Mouse (Mus musculus) kidney, postnatal 36 days (tissue): ENCODE results near the gene Tbx10.
"Not testable (repeated sequence)": the region's sequence is repeated elsewhere in the genome, so short reads cannot be mapped to it uniquely, and the experiment has no call there.

ENCODE experiments used
- DNase-seq, 2 experiments: peaks; one replicate each; pipeline ENCODE4 v3.0.0; 2021 to 2022; ENCODE audit warnings: mixed read lengths in 2 of 2

Gene Tbx10

DNA sequence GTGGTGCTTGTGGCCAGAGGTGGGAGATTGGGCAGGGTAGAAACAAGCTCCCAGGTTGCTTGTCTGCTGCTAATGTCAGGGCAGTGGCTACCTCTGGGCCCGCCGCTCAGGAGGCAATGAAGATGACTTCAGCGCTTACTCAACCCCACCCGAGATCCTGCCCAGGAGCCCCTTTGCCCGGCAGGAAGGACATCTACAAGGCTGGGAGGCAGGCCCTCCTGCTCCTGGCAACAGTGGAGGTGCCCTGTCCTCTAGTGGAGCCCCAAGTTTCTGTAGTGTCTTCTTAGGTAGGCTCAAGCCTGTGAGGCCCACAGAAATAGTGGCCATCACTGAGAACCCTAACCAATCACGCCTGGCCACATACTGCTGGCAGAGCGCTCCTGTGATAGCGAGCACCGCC, 12.5 kb downstream of the Tbx10 start:
- no peak for DNase-seq

DNA sequence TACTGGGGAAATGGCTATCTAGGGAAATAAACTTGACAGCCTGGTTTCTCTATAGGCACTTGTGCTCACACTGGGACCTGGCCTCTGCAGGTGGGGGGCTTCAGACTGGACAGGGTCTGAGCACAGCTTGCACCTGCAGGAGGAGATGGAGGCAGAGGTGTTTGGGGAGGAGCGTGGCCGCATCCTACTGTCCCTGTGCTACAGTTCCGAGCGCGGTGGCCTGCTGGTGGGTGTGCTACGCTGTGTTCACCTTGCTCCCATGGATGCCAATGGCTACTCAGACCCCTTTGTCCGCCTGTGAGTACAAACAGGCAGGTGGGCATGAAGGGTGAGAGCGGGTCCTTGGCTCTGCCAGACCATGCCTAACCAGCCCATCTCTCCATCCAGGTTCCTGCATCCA, 13.4 kb downstream of the Tbx10 start:
- DNase-seq = no peak

DNA sequence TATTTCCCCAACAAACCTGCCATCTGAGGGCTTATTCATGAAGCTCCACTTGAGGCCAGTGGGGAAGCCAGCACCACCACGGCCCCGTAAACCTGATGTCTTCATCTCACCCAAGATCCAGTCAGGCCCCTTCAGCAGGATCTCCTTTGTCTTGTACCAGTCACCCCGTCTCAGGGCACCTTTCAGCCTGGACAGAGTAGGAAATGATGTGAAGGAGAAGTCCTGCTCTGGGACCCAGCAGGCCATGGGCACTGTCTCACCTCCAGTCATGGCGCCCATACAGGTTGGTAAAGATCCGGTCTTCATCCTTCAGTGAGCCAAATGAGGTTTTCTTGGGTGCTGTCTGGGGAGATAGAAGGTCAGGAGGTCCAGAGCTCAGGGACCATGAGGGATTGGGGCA, 18.5 kb downstream of the Tbx10 start:
- DNase-seq = no peak

DNA sequence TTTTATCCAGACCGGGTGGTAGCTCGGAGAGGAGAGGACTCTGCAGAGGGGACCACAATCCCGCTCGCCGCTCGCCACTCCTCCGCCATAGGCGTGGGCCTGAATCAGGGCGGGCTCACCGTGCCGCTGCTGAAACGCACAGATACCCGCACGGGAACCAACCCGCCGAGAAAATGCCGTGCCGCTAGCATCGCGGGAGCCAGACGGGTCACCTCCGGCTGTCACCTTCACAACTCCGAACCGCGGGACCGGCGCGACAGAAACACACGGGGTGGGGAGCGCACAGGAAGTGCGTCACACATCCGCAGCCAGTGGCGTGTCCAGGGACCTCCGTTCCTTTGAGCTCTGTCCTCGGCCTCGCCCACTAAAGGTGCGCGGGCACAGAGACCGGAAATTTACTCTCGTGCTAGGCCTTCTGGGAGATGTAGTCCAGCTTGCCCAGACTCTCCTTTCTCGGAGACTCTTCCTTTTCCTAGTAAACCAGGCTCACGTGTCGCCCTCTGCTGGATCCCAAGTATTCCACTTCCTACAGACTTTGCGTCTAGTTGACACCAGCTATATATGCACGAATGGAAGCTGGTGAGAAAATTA, 20.0 kb downstream of the Tbx10 start, which contains the start of gene Ndufv1:
TSS of gene Ndufv1 (minus strand) at position 375 of the 591 bp plus-strand sequence.
- peak; percentile 99 for DNase-seq

DNA sequence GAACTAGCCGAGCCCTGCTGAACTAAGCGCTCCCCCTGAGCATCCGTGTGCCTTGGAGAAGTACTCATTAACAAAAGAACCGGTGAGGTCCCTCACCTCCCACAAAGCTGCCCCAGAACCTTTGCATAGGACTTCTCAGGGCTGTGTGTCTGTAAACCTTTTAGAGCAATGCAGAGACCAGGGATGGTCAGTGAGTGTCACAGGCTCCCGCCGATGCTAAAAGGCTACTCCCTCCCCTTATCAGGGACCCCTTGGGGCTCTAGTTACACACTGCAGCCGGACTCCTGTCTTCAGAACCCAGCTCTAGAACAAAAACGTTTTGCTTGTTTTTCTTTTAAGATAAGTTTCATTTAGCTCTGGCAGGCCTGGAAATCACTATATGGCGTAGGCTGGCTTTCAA, 20.5 kb downstream of the Tbx10 start:
- DNase-seq = no peak

DNA sequence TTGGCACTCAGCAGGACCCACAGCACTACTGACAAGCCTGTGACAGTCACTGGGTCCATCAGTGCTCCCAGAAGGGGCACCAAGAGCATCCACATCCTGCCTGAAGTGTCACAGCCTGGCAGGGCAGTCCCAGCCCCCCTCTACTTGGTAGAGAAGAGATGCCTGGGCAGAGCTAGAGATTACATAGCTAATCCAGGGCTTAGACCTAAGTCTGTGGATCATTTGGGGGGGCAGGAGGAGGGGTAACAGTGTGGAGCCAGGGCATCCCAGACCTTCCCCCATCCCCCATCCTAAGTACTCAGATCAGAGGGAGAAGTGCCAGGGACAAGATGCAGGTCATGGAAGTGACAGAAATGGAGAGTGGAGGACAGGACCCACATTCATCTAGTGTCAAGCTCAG, 22.2 kb downstream of the Tbx10 start:
- DNase-seq = no peak

DNA sequence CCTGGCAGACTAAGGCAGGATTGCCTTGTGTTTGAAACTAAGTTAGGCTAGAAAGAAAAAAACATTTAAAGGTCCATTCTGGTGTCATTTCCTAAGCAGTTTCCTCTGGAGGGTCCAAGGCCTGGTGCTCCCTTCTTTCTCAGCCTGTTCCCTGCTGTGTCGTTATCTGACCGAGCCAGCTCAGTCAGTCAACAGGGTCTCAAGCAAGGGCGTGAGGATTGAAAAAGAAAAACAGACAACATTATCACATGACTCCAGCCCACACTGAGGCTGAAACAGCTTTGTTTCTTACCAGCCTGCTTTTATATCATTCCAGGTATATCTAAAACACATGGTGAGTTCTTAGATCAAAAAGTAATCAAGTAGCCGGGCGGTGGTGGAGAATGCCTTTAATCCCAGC, 23.1 kb downstream of the Tbx10 start:
- DNase-seq = no peak

DNA sequence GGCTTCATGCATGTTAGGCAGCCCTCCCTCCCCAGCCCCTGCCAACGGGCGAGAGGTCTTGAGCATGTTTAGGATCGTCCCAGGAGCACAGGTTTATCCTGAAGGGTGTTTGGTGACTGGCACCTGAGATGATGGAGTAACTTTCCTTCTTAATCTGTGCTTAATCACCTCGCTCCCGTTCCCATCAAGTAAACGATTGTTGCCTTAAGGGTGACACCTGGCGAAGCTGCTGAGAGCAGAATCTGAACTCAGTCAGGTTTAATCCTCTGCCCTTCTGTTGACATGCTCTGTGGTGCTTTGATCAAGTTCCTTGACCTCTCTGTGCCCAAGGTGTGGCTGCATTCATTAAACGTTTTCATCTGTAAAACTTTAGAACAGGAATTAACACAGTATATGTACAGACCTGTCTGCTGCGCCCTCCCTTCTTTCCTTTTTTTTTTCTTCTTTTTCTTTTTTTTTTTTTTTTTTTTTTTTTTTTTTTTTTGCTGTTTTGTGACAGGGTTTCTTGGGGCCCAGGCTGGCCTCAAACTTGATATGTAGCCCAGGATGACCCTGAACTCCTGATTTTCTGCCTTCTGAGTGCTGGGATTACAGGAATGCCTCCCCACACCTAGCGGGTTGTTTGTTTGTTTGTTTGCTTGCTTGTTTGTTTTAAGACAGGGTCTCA, 25.5 kb downstream of the Tbx10 start:
- DNase-seq = no peak

DNA sequence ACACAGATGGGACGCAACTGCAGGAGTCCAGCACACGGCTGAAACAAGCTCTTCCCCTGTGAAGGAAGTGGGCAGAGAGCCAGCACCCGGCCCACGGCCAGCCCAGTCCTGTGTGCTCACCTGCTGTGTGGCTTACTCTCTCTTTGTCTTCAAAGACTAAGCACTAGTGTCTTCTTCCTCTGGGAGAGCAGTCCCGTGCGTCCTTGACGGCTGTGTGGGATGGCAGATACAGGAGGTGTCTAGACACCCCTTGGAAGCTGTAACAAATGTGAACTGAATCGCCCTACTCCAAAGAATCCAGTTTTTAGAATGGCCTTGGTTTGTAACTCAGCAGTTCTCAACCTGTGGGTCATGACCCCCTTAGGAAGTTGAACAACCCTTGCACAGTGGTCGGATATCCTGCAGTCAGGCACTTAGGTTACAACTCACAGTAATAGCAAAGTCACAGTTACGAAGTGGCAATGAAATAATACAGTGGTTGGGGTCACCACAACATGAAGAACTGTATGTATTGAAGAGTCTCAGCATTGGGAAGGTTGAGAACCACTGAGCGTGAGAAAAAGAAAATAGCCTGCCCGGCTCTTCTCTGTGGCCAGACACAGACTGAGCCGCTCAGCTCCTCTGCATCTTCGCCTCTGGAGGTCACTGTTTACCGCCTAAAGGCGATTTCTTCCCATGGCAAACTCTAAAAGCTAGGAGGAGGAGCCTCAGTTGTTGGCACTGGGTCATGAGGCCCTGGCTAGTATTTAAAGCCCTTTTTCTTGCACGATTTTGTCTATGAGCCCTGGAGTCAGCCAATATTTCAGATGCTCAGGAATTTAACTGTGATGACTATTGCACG, 26.4 kb downstream of the Tbx10 start:
- peak; percentile 90 to 91 for DNase-seq

DNA sequence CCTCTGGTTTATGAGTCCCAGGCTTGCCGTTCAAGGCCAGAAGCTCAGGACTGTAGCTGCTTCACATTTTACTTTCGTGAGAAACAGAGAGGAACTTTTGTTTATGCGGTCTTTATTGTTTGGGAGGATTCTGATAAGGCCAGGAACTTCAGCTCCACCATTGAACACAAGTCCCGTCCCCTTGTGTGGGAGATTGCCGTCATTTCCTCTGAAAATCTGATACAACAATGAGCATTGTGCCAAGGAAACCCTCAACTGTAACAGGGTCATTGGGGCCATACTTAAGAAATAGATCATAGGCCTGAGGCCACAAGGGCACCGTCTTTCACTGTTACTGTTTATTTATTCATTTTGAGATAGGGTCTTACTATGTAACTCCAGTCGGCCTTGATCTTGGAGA, 30.6 kb downstream of the Tbx10 start:
- DNase-seq = no peak

DNA sequence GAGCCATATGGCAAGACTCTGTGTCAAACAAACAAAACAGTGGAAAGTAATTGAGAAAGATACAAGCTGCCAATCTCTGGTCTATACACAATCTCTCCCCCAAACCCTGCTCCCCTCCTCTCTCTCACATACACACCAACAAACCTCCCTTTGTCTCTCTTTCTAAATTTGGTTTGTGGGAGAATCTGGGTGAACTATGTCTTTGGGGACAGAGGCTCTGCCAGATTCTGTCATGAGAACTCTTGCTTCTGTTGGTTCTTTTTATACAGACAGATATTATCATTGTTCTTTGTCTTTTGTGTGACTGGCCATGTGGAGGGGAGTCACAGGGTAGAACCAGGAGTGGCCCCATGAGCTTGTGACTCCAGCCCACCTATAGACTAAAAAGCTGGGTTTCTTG, 35.0 kb downstream of the Tbx10 start:
- no peak for DNase-seq

DNA sequence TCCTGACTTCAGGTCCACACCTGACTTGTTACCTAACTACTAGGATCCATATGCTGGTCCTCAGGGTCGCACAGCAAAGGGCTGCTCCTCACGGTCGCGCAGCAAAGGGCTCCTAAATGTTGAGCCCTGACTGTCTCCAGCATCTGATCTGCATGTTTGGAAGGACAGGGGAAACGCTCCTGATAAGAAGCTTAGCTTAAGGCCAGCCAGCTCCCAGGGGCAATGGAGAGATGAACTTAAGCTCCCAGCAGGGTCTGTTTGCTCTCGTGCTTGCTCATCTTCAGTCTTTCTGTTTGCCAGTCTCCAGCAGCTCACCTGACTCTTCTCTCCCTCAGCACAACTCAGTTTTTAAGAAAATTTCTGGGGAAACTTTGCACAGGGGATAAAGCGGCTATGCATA, 40.1 kb downstream of the Tbx10 start:
- no peak for DNase-seq

DNA sequence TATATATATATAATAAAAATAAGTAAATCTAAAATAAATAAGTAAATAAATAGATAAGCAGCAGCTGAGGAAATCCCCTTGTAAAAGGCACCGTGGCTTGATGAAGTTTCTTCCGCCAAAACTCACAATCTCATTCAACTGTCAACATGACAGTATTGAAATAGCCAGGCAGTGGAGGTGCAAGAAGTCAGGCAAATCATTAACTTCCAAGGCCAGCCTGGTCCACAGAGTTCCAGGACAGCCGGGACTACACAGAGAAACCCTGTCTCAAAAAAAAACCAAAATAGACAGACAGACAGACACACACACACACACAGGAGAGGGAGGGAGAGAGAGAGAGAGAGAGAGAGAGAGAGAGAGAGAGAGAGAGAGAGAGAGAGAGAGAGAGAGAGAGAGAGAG, 40.7 kb downstream of the Tbx10 start:
- DNase-seq = peak; percentile 63 to 79

DNA sequence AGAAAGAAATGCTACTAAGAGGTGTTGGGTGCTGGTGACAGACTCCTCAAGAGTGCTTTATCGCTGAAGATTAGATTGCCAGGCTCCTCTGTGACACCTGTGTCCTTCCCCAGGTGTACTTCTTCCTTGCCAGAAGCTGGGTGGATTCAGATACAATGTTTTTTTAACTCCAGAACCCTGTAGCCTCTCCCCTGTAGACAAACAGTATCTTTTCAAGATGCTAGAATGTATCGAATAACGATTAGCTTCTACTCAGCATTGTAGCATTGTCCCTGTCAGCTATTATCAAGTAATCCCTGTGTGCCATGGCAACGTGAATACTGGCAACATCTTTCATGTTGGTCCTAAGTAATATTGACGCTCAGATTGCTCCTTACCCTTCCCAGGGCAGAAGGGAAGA, 41.2 kb downstream of the Tbx10 start:
- DNase-seq = no peak

DNA sequence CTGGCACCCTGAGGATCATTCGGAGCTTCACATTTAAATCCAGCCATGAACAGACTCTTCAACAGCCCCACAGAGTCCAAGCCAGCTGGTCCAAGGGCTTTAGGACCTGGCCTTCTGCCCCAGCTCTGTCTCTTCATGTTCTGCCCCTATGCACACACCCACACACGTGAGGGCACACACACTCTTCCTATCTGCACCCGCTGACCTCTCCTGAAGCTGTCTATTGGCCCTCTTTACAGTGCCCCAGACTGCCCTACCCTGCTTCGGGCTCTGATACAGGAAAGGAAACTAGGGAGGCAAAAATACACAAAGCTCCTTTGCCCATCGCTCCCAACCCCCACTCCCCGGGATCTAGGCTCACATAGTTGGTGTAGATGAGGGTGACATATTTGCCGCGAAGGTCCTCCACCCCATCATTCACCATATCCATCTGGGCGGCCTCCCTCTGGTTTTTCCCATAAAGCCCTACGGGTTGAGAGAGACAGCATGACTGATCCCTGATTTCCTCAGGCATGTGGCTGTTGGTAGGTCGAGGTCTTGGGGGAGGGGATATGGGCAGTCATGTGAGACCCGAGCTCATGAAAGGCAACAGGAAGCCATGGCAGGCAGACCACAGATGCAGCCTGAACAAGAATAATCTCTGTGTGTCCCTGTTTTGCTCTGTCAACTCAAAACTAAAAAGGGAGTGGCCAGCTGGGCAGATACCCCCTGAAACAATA, 43.9 kb downstream of the Tbx10 start:
- no peak for DNase-seq

DNA sequence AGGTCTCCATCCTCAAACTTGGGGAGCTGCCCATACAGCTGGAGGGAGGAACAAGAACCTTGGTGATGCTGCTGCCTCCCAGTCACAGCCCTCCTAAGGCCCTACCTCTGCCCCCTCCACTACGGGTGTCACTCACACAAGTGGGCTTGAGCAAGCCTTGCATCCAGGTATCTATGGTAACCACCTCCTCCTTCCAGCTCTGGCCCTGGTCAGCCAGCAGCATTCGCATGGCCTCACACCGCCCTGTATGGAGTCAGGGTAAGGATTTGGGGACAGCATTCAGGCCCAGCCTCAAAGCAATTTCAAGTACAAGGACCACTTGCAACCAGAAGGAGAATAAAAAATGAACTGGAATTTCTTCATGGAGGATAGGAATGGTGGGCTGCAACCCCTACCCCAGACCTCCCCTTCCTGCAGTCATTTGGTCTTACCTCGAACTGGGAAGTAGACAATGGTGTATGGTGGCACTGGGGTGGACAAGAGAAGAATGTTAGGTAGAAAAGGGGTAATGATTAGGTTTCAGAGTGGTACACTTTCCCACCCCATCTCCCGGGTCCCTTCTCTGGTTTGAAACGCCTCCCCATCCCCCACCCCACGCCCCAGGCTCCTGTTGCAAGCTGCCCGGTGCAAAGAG, 44.7 kb downstream of the Tbx10 start:
- DNase-seq = not testable (repeated sequence)

DNA sequence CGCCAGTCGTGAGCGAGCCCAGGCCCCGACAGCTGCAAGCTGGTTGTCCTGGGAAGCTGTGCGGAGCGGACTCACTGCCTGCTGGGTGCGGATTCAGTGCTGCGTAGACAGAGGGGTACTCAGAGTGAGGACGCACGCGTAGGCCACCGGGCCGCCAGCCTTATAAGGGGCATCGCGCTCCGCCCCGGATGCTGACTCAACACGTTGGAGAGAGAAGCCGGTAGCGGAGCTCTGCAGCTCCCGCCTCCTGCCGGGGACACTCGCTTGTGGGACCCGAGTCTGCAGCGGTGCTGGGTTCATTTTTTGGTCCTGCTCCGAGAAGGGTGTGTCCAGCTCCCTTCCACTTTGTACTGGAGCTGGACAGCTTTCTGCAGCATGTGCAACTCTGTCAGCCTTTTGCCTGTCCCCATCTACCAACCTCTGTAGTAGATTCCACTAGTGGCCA, 45.3 kb downstream of the Tbx10 start, which contains the start of gene Gstp1:
TSS of gene Gstp1 (minus strand) at position 198 of the 445 bp plus-strand sequence.
- peak; percentile 90 to 94 for DNase-seq

DNA sequence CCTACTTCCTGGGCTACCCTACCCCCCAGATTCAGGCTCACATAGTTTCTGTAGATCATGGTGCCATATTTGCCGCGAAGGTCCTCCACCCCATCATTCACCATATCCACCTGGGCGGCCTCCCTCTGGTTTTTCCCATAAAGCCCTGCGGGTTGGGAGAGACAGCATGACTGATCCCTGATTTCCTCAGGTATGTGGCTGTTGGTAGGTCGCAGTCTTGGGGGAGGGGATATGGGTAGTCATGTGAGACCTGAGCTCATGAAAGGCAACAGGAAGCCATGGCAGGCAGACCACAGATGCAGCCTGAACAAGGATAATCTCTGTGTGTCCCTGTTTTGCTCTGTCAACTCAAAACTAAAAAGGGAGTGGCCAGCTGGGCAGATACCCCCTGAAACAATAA, 48.4 kb downstream of the Tbx10 start:
- not testable (repeated sequence) for DNase-seq

DNA sequence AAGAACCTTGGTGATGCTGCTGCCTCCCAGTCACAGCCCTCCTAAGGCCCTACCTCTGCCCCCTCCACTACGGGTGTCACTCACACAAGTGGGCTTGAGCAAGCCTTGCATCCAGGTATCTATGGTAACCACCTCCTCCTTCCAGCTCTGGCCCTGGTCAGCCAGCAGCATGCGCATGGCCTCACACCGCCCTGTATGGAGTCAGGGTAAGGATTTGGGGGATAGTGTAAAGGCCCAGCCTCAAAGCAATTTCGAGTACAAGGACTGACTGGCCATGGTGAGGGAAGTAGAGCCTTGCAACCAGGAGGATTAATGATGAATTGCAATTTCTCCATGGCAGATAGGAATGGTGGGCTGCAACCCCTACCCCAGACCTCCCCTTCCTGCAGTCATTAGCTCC, 48.9 kb downstream of the Tbx10 start:
- DNase-seq = not testable (repeated sequence)

DNA sequence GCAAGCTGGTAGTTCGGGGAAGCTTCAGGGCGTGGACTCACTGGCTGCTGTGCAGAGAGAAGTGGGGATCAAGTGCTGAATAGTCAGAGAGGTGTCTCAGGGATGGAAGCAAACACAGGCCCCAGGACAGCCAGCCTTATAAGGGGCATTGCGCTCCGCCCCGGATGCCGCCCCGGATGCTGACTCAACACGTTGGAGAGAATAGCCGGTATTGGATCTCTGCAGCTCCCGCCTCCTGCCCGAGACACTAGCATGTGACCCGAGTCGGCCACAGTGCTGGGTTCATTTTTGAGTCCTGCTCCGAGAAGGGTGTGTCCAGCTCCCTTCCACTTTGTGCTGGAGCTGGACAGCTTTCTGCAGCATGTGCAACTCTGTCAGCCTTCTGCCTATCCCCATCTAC, 49.6 kb downstream of the Tbx10 start:
- DNase-seq = peak; percentile 39 to 56

DNA sequence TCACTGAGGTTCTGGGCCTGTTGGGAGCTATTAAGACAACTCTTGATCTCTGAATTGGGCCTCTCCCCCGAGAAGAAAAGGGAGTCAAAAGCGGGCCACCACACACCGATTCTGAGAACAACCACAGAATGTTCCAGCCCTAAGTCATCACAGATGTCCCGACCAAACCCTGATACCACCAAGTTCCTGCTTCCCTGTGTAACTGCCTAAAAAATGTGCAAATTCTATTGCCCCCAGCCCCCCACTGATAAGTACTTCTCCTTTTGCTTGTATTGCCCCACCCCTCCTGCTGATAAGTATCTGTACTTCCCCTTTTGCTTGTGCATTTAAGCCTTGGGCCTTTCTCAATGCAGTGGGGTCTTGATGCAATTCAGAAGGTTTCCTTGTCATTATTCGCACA, 51.6 kb downstream of the Tbx10 start:
- DNase-seq = not testable (repeated sequence)
